Comparison of ENCODE assay signal across 8 mouse cellular contexts in genomic region chr7:40273459-40274072, GRCm38 (mm10).
DNase-seq lines count a peak whose midpoint lies in the region; ATAC-seq lines count a peak whose summit lies in the region.

No protein-coding gene starts in this region.

- H3K27me3 ChIP-seq in kidney, embryonic 14.5 days (ENCODE audit: control insufficient read depth, insufficient read depth, low read length), result no peaks in the 10 kb centered on the region

- no peaks in the 10 kb centered on the region for H3K36me3 ChIP-seq in kidney, embryonic 14.5 days (ENCODE audit: control insufficient read depth, insufficient read depth, low read length)

- H3K4me1 ChIP-seq in kidney, embryonic 14.5 days (ENCODE audit: control insufficient read depth, insufficient read depth, low read length), result no peaks in the 10 kb centered on the region

- intact Hi-C loops in left cerebral cortex, postnatal 4 days (cut with DNase I), result loop anchor here (2.0 to 10.0 kb wide), 4 partner anchors 199 to 631 kb away; no protein-coding TSS in a partner anchor

- H3K9me3 ChIP-seq in kidney, embryonic 14.5 days (ENCODE audit: control insufficient read depth, low read length), result no peaks in the 10 kb centered on the region

- H3K4me2 ChIP-seq in kidney, embryonic 14.5 days (replicated peaks; ENCODE audit: low read depth, low read length), result no peak overlapping the region

- ATAC-seq in kidney, embryonic 14.5 days (ENCODE audit: low FRiP score, low TSS enrichment), result peak; percentile 66
- no peak for ATAC-seq in erythroid progenitor cell, adult 5-6 weeks (replicated peaks; ENCODE audit: low FRiP score, poor library complexity, severe bottlenecking)

- peak; percentile 30 for DNase-seq in ovary, postnatal 10 days (ENCODE audit: low spot score)
- DNase-seq in ovary, postnatal 36 days (ENCODE audit: low spot score), result no peak
- DNase-seq in cerebellum, postnatal 25 days, result peak; percentile 9 to 52
- peak; percentile 46 to 84 for DNase-seq in frontal cortex, postnatal 36 days (ENCODE audit: low spot score in 2 of 2)
- peak; percentile 49 for DNase-seq in left cerebral cortex, postnatal 4 days
- peak; percentile 79 for DNase-seq in retina, embryonic 14.5 days (ENCODE audit: low spot score)

- WGBS in kidney, embryonic 14.5 days, result 17% methylated on average over 2 of the region's 2 CpGs

- H3K27ac ChIP-seq in kidney, embryonic 14.5 days (ENCODE audit: low read depth, low read length), result no peak overlapping the region

- no peak overlapping the region for H3K9ac ChIP-seq in kidney, embryonic 14.5 days (ENCODE audit: low read depth, low read length)

- no peak overlapping the region for H3K4me3 ChIP-seq in kidney, embryonic 14.5 days (ENCODE audit: low read length)
